Mouse (Mus musculus): ENCODE results near the gene Tedc1. TPM values are rescaled to one million over a fixed set of nuclear protein-coding genes. Genes with fewer than 3 reads are reported as not detected.
A peak's percentile ranks its signal among the peaks of the same experiment; 100 is the strongest.

Tedc1 gene
- total RNA-seq, 2 experiments from 2014 or later: 1.7 to 2.2 TPM

DNA sequence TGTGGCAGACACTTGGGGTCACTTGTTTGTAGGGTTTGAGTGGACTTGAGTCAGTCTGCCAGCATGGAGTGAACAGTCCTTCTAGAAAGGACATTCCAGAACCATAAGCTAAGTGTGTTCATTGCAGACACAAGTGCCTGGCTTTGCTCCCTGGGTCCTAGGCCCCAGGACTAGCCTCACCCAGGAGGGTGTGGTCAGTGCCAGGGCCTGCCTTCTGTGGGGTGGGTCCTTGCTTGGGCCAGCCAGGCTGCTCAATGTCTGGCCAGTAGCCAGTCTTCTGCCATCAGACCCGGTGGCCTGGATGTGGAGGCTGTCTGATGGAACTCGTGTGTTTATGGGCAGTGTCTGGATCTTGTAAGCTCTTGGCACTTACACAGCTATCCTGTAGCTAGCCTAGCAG is 23.7 kb upstream of the Tedc1 start:
- Histone ChIP-seq H3K4me3 (no peak overlapping the region), H3K27ac (peak overlapping the region; percentile 38; the same call in 1 of the 2 replicates)
- no peak for DNase-seq (ENCODE audit: extremely low spot score in 1 of 2, low spot score in 2 of 2)
- intact Hi-C loops (cut with DNase I): no loop called here
- no peak for TF ChIP-seq CTCF (IDR thresholded peaks at IDR 0.05)

DNA sequence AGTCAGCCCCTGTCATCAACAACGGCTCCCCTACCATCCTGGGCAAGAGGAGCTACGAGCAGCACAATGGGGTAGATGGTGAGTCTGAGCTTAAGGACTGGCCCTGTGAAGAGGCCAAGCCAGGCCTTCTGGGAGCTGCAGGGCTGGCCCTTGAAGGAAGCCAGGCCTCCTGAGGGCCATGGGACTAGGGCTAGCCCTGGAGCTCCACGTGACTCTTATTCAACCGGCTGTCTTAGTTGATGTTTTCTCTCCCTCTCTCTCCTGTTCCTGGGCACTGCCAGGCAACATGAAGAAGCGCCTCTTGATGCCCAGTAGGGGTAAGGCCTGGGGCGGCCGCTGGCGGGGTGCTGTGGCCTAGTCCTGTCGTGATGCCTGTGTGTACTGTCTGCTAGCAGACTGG is 23.0 kb upstream of the Tedc1 start:
- intact Hi-C loops (cut with DNase I): no loop called here
- no peak overlapping the region for H3K4me3 ChIP-seq
- peak overlapping the region; percentile 12 for H3K27ac ChIP-seq
- no peak for TF ChIP-seq CTCF (IDR thresholded peaks at IDR 0.05)
- no peak for DNase-seq (ENCODE audit: extremely low spot score in 1 of 2, low spot score in 2 of 2)

DNA sequence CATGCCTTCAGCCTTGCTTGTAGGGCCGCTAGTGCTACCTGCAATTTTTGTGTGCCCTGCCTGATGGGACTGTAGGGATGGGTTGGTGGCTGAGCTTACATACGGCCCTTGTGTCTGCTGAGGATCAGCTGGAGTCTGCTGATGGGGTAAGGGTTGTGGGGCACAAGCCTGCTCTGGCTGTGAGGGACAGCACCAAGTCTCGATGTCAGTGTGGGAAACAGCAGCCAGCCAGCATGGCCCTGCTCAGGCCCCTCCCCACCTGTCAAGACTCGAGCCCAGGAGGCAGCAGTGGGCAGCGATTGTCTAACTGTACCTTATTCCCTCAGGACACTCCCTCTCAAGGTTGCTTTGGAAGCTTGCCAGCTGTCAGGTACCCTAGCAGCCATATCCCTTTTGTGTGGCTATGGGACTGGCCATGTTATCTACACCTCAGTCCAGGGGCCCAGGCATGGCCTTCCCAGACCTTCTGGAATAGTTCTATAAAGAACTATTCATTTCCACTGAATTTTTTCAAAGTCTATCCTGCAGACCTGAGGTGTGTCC is 22.3 kb upstream of the Tedc1 start:
- Histone ChIP-seq H3K4me3 (no peak overlapping the region), H3K27ac (peak overlapping the region; percentile 15; the same call in 1 of the 2 replicates)
- DNase-seq (ENCODE audit: extremely low spot score in 1 of 2, low spot score in 2 of 2): no peak
- intact Hi-C loops (cut with DNase I): no loop called here
- no peak for TF ChIP-seq CTCF (IDR thresholded peaks at IDR 0.05)

DNA sequence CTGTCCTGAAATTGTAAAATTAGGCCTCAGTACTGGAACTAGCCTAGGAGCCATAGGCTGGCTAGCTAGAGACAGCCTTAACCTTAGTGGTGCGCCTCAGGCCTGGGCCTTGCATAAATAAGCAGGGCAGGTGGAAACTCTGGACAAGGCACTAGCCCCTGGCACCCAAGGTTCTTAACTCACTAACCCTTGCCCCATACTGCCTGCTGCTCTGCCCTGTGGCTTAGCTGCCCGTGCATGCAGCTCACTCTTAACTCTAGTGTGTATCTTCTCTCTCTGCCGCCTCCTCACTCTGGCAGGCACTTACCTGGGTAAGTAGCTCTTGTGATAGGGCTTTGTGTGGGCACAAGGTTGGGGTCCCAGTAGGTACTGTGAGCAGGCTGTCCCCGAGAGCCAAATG is 21.7 kb upstream of the Tedc1 start:
- TF ChIP-seq CTCF (IDR thresholded peaks at IDR 0.05): no peak
- DNase-seq (ENCODE audit: extremely low spot score in 1 of 2, low spot score in 2 of 2): no peak
- Histone ChIP-seq H3K4me3 (no peak overlapping the region), H3K27ac (no peak overlapping the region)
- intact Hi-C loops (cut with DNase I): no loop called here

DNA sequence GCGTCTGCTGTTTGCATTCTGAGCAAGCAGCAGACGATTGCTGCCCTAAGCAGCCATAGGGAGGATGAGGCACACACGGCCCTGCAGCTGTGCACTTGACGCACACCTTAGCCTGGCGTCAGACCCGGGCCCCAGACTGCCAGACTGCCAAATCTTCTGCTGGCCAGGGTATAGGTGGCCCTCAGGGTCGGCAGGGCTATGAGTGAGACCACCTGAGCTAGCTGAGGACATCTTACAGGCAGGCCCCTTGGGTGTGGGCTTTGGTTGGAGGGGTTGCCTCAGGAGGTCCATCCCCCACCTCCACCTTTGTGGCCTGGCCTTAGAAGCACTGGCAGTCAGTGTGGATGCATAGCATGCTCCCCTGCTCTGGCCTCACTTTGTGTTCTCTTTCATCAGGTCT is 20.8 kb upstream of the Tedc1 start:
- TF ChIP-seq CTCF (IDR thresholded peaks at IDR 0.05): no peak
- H3K4me3 ChIP-seq: no peak overlapping the region
- no peak for DNase-seq (ENCODE audit: extremely low spot score in 1 of 2, low spot score in 2 of 2)
- H3K27ac ChIP-seq: peak overlapping the region; percentile 20
- intact Hi-C loops (cut with DNase I): no loop called here

DNA sequence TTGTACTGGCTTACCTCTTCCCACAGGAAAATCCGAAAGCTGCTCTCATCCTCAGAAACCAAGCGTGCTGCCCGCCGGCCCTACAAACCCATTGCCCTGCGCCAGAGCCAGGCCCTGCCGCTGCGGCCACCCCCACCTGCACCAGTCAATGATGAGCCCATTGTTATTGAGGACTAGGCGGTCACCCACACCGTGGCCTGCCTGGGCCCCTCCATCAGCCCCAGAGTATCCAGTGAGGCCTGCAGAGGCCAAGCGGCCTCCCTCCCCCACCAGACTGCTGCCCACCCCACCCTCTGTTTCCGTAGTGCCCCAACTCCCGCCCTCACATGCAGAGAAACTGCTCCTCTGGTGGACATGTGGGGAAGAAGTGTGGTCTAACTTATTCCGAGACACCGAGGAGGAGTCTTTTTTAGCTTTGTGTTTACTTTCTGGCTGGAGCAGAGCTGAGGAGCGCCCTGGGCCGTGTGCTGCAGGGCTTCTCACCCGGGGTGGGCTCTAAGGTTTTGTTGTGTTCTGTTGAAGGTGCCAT is 19.7 kb upstream of the Tedc1 start:
- Histone ChIP-seq H3K4me3 (no peak overlapping the region), H3K27ac (peak overlapping the region; percentile 25; the same call in 1 of the 2 replicates)
- intact Hi-C loops (cut with DNase I): no loop called here
- DNase-seq (ENCODE audit: extremely low spot score in 1 of 2, low spot score in 2 of 2): no peak
- no peak; the same call in 1 of the 2 replicates for TF ChIP-seq CTCF (IDR thresholded peaks at IDR 0.05)

DNA sequence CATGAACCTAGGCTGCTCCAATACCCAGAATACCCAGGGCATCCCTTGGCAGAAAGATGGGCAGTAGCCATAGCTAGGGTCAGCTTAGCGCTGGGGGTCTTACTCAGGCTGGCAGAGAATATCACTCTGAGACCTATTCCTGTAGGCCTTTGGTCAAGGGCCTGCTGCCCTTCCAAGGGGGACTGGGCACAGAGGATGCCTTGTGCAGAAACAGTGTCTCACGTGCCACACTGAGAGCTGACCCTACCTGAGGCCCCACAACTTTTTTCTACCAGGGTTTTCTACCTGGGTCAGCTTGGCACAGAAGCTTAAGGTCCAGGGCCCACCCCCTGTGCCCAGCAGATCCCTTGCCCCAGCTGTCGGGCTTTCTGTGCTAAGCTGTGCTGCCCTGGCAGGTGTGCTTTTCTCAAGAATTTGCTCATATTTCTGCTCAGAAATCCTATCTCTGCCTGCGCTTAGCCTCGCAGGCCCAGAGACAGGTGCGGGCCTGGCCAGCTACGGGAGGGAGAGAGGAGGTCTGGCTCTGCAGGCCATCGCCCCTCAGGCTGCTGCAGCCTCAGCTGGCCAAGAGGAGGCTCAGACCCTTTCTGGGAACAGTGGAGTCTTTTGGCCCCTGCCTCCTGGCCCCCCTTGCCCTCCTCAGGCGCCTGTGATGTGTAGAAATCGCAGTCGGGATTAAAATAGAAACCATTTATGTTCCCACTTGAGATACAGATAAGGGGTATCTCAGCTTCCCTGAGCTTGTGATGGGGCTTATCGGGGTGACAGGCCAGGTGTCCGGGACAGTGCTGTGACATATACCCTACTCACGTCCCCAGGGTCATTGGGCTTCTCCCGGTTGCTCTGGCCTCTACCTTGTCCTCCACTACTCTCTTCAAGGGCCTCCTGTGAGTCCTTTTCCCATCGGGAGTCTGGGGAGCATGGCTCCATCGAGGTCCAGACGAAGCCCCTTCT is 18.7 kb upstream of the Tedc1 start:
- H3K27ac ChIP-seq: no peak overlapping the region
- intact Hi-C loops (cut with DNase I): no loop called here
- H3K4me3 ChIP-seq: no peak overlapping the region
- no peak for TF ChIP-seq CTCF (IDR thresholded peaks at IDR 0.05)
- no peak for DNase-seq (ENCODE audit: extremely low spot score in 1 of 2, low spot score in 2 of 2)

DNA sequence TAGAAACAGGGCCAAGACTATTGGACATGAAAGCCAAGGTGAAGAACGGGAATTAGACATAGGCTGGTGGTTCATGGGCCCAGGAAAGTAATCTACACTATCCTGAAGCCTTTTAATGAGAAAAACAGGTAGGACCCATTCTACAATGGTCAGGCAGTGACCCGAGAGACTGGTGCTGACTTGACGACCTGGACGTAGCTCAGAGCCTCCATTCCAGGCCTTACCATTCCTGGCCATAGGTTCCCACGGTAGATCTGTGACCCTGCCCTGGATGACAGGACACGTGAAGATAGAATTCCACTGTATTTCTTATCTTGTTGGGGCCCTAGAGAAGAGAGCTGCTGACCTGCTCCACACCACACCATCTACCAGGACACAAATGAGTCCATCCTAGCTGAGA is 17.9 kb upstream of the Tedc1 start:
- intact Hi-C loops (cut with DNase I): no loop called here
- DNase-seq (ENCODE audit: extremely low spot score in 1 of 2, low spot score in 2 of 2): no peak
- no peak for TF ChIP-seq CTCF (IDR thresholded peaks at IDR 0.05)
- no peak overlapping the region for H3K4me3 ChIP-seq
- H3K27ac ChIP-seq: peak overlapping the region; percentile 93

DNA sequence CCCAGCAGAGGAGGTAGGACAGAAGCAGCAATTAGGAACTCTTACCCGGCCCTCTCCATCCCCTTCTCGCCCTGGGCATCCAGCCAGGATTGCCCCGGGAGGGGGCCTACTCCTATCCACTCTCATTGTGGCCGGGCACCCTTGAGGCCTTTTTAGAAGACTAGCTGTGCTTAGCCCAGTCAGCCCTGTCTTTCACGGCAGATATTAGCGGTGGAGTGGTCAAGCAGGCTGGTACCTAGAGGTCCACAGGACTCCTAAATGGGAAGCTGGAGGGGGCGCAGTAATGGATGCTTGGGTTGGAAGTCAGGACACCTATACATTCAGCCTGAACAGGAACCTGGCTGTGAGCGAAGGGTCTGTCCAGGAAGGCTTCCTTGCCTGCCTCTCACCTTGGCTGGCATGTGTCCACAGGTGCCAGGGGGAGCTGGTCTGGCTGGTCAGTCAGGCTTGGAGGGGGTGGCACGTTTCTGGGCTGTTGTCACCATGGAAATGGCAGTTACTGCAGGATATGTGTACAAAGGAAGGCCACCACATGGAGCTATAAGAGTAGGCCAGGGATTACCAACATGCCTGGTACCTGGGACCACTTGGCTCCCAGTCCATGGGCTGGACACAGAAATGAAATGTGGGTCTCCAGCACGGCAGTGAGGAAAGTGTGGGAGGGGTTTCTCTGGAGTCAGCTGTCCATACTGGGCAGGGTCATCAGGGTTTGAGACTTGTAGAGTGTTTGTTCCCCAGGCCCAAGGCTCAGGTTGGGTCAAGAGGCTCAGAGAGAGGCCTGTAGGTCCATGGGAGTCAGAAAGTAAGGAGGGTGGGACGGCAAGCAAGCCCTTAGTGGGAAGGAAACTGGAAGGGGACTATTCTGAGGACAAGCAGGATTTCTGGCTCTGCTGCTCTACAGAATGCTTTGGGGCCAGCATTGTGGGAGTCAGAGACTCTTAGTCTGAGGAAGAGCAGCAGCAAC is 17.0 kb upstream of the Tedc1 start:
- Histone ChIP-seq H3K4me3 (peak overlapping the region; percentile 84), H3K27ac (peak overlapping the region; percentile 93)
- intact Hi-C loops (cut with DNase I): no loop called here
- DNase-seq (ENCODE audit: extremely low spot score in 1 of 2, low spot score in 2 of 2): no peak
- no peak for TF ChIP-seq CTCF (IDR thresholded peaks at IDR 0.05)

DNA sequence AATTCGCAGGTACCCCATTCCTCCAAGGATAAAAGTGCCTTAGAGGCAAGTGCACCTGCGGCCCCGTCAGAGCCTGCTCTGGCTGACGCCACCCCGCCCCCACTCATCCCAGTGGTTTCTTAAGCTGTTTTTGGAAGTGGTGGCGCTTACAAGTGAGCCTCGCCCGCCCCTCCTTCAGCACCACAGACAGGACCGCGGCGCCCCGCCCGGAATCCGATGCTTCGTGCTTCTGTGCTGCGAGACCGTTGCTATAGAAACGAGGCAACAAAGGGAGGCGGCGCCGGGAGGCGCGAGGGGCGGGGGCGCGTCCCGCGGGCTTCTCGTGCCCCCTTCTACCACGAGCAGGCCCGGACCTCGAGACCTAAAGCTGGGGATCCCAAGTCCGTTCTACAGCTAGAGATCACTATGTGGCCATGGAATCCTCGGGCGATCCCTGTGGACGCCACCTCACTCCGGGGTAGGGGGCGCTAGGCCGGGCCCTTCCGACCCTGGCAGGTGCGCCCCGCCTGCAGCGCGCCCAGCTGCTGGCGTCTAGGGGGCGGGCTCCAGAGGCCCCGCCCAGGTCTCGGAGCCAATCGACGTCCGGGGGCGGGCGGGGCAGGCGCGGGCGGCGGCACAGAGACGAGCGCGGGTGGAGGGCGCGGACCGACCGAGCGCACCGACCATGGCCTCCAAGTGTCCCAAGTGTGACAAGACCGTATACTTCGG is 16.2 kb upstream of the Tedc1 start, which contains the start of gene Crip2:
TSS of gene Crip2 (plus strand) at position 329 of the 708 bp plus-strand sequence.
- intact Hi-C loops (cut with DNase I): no loop called here

More for the DNA sequence above, 16.2 kb upstream of the Tedc1 start, which contains the start of gene Crip2:
- Histone ChIP-seq H3K27ac (peak within 1 kb of the TSS; percentile 93), H3K4me3 (peak within 1 kb of the TSS; percentile 84)
- DNase-seq (ENCODE audit: extremely low spot score in 1 of 2, low spot score in 2 of 2): peak; percentile 90 to 93
- TF ChIP-seq CTCF (IDR thresholded peaks at IDR 0.05): peak; percentile 11
